Mouse (Mus musculus) midbrain, postnatal 0 days (tissue): ENCODE measurements around the gene Adamts7. TPM values are rescaled to one million over a fixed set of nuclear protein-coding genes. Genes with fewer than 3 reads are reported as not detected.

Experiments
- ATAC-seq: fragments of 200-750 bp; cut with Nextera tagmentation; 2 replicates; pipeline ENCODE4 v1.8.0; 2017; ENCODE audit warnings: moderate number of reproducible peaks, mild to moderate bottlenecking, moderate TSS enrichment, moderate library complexity; ENCODE audit not compliant: low FRiP score
- DNase-seq: peaks from one replicate; pipeline ENCODE4 v3.0.0-alpha.2; 2015; ENCODE audit warnings: low spot score
- H3K27ac ChIP-seq: fragments of 300-500 bp; sonication (generic); 2 replicates; pipeline ENCODE4 v1.5.1; 2014; ENCODE audit warnings: low read depth, mild to moderate bottlenecking, low read length, mixed read lengths
- H3K27me3 ChIP-seq: fragments of 300-500 bp; sonication (generic); 2 replicates; pipeline ENCODE4 v1.6.1; 2014; ENCODE audit warnings: low read length, control low read depth, mixed read lengths; ENCODE audit not compliant: insufficient read depth
- H3K36me3 ChIP-seq: fragments of 300-500 bp; sonication (generic); 2 replicates; pipeline ENCODE4 v1.6.1; 2014; ENCODE audit warnings: low read length, control low read depth, mixed read lengths; ENCODE audit not compliant: insufficient read depth
- H3K4me1 ChIP-seq: fragments of 300-500 bp; sonication (generic); 2 replicates; pipeline ENCODE4 v1.6.1; 2014; ENCODE audit warnings: mild to moderate bottlenecking, control low read depth, antibody characterized with exemption, low read length, mixed read lengths; ENCODE audit not compliant: insufficient read depth
- H3K4me2 ChIP-seq: fragments of 300-500 bp; sonication (generic); 2 replicates; pipeline ENCODE4 v1.6.1; 2014; ENCODE audit warnings: low read depth, mild to moderate bottlenecking, low read length, mixed read lengths; ENCODE audit not compliant: poor library complexity, severe bottlenecking
- H3K4me3 ChIP-seq: fragments of 300-500 bp; sonication (generic); 2 replicates; pipeline ENCODE4 v1.5.1; 2014; ENCODE audit warnings: low read depth, mild to moderate bottlenecking, low read length, moderate library complexity
- H3K9ac ChIP-seq: fragments of 300-500 bp; sonication (generic); replicated peaks from 2 replicates; pipeline ENCODE4 v1.6.1; 2014; ENCODE audit warnings: mild to moderate bottlenecking, low read length, moderate library complexity, mixed read lengths; ENCODE audit not compliant: poor library complexity, severe bottlenecking
- H3K9me3 ChIP-seq: fragments of 300-500 bp; sonication (generic); 2 replicates; pipeline ENCODE4 v1.6.1; 2016; ENCODE audit warnings: low read length, control low read depth
- CTCF ChIP-seq: IDR thresholded peaks from 2 replicates; pipeline ENCODE4 v1.5.1; 2016; ENCODE audit warnings: antibody characterized with exemption, mild to moderate bottlenecking
- WGBS: fragments of 180-500 bp; shearing (Covaris S2); extraction: QIAGEN DNeasy Blood & Tissue Kit; methylation state at CpG from one replicate; pipeline ENCODE4 v1.1.7; 2014; 5-methylcytosine and 5-hydroxymethylcytosine counted together
- polyA plus RNA-seq: library from polyadenylated mRNA; unstranded; fragments of >200 nt; fragmentation: Nextera tagmentation; extraction: Ambion mirVana; gene quantifications from 2 replicates; pipeline ENCODE4 v1.2.1, GENCODE M21; 2015
- total RNA-seq: library from RNA; depleted of rRNA; stranded (reverse); fragments of >200 nt; gene quantifications from 2 replicates; pipeline ENCODE4 v1.2.3, GENCODE M21; 2014

Gene Adamts7
- total and polyA plus RNA-seq, 2 experiments from 2014 or later = 3.1 to 8.9 TPM

DNA sequence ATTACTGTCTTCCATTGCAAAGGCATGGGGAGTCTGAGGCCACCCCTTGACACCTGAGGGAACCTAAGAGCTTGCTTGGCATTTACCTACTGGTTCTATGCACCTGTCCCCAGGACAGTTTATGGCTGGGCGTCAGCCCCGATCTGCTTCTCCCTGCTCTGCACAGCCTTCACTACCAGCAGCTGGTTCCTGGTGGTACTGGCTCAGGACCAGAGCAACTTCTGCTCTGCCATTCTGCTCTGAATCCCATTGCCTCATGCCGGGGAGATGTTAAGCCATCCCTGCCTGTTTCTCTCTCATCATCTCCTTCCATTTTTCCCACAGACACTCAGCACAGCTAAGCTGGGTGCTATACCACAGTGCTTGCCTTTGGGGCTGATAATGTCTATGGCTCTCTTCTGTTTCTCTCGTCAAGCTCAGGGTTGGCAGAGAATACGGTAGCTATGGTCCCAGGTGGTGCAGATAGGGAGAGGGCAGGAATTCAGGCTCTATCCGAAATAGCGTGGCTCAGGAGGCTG, 35.1 kb downstream of the Adamts7 start:
- 82% methylated on average over 7 of the region's 7 CpGs for WGBS
- Histone ChIP-seq H3K4me1 (no peaks in the 10 kb centered on the region), H3K9me3 (no peaks in the 10 kb centered on the region), H3K27ac (no peak overlapping the region), H3K36me3 (peaks cover 29% of the 10 kb centered on the region), H3K4me2 (no peak overlapping the region), H3K9ac (no peak overlapping the region), H3K4me3 (no peak overlapping the region), H3K27me3 (no peaks in the 10 kb centered on the region)
- DNase-seq = peak; percentile 23
- no peak for ATAC-seq
- no peak for TF ChIP-seq CTCF

- H3K36me3 ChIP-seq = peaks cover 26% of the 10 kb centered on the region
- no peaks in the 10 kb centered on the region for H3K27me3 ChIP-seq
- H3K9me3 ChIP-seq = no peaks in the 10 kb centered on the region
- no peak overlapping the region for H3K9ac ChIP-seq
- WGBS = 72% methylated on average over 10 of the region's 10 CpGs
- H3K4me3 ChIP-seq = no peak overlapping the region
- H3K27ac ChIP-seq = no peak overlapping the region
- H3K4me1 ChIP-seq = no peaks in the 10 kb centered on the region
- DNase-seq = peak; percentile 33
- no peak for ATAC-seq
- H3K4me2 ChIP-seq = no peak overlapping the region
- no peak for TF ChIP-seq CTCF
These were observed 35.9 kb downstream of the Adamts7 start for GRCm38 (mm10) chr9:90198531-90199449.

- ATAC-seq = no peak
- no peaks in the 10 kb centered on the region for H3K27me3 ChIP-seq
- no peaks in the 10 kb centered on the region for H3K4me1 ChIP-seq
- no peak overlapping the region for H3K4me2 ChIP-seq
- TF ChIP-seq CTCF = no peak
- H3K9me3 ChIP-seq = no peaks in the 10 kb centered on the region
- H3K36me3 ChIP-seq = peaks cover 22% of the 10 kb centered on the region
- H3K4me3 ChIP-seq = no peak overlapping the region
- H3K27ac ChIP-seq = no peak overlapping the region
- 93% methylated on average over 18 of the region's 18 CpGs for WGBS
- DNase-seq = no peak
- H3K9ac ChIP-seq = no peak overlapping the region
These were observed 36.7 kb downstream of the Adamts7 start for GRCm38 (mm10) chr9:90199611-90200010.

DNA sequence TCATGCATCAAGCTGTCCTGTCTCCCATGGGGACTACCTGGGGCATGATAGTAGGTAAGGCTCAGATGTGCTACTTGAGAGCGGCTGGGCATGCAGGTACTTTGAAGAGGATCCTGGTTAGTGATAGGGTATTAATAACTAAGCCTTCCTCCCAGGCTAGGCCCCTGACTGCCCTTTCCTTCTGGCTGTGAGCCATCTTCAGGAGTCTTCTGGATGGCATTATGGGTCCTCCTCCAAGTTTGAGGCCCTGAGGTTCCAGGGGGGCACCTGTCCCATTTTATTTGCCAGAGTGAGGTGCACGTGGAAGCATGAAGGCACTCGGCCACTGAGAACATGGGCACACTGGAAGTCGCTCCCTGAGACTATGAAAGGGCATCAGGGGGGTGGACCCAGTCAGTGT, 37.6 kb downstream of the Adamts7 start:
- H3K36me3 ChIP-seq = peaks cover 29% of the 10 kb centered on the region
- no peak for TF ChIP-seq CTCF

GRCm38 (mm10) chr9:90201096-90201495, 38.2 kb downstream of the Adamts7 start:
- no peaks in the 10 kb centered on the region for H3K27me3 ChIP-seq
- H3K4me3 ChIP-seq = no peak overlapping the region
- H3K27ac ChIP-seq = no peak overlapping the region
- H3K4me2 ChIP-seq = no peak overlapping the region
- 83% methylated on average over 7 of the region's 7 CpGs for WGBS
- no peak overlapping the region for H3K9ac ChIP-seq
- no peaks in the 10 kb centered on the region for H3K9me3 ChIP-seq
- peaks cover 30% of the 10 kb centered on the region for H3K36me3 ChIP-seq
- no peak for ATAC-seq
- H3K4me1 ChIP-seq = no peaks in the 10 kb centered on the region
- TF ChIP-seq CTCF = no peak
- no peak for DNase-seq

More for the DNA sequence above, 37.6 kb downstream of the Adamts7 start:
- H3K4me3 ChIP-seq = no peak overlapping the region
- no peak for ATAC-seq
- no peak overlapping the region for H3K27ac ChIP-seq
- 94% methylated on average over 4 of the region's 4 CpGs for WGBS
- no peaks in the 10 kb centered on the region for H3K27me3 ChIP-seq
- no peak for DNase-seq
- no peak overlapping the region for H3K4me2 ChIP-seq
- no peaks in the 10 kb centered on the region for H3K4me1 ChIP-seq
- no peak overlapping the region for H3K9ac ChIP-seq
- no peaks in the 10 kb centered on the region for H3K9me3 ChIP-seq

DNA sequence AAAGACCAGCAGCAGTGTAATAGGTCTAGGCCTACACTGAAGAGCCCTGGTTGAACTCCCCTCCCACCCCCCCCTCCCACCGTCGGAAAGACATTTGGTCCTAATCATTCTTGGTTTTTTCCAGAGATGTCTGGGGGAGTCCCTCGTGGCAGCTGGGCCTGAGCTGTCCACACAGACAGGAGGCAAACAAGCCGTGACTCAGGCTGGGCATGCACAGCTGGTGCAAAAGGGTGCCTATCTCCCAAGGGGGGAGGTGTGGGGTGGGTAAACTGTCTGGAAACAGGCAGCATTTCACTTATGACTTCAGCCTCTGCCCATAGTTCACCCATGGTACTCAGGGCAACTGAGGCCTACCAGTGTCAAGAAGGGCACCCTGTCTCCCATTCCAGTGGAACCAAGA, 38.7 kb downstream of the Adamts7 start:
- ATAC-seq (no peak), DNase-seq (no peak)
- Histone ChIP-seq H3K4me3 (no peak overlapping the region), H3K9ac (no peak overlapping the region), H3K36me3 (peaks cover 30% of the 10 kb centered on the region), H3K27ac (no peak overlapping the region), H3K27me3 (no peaks in the 10 kb centered on the region), H3K9me3 (no peaks in the 10 kb centered on the region), H3K4me2 (no peak overlapping the region), H3K4me1 (no peaks in the 10 kb centered on the region)
- no peak for TF ChIP-seq CTCF
- WGBS = 66% methylated on average over 4 of the region's 4 CpGs
